Mouse (Mus musculus): ENCODE results near the gene Runx1.

The Runx1 gene

GRCm38 (mm10) chr16:92615234-92615799, 210.6 kb downstream of the Runx1 start:
- no peak for DNase-seq (ENCODE audit: low read depth, low spot score)

DNA sequence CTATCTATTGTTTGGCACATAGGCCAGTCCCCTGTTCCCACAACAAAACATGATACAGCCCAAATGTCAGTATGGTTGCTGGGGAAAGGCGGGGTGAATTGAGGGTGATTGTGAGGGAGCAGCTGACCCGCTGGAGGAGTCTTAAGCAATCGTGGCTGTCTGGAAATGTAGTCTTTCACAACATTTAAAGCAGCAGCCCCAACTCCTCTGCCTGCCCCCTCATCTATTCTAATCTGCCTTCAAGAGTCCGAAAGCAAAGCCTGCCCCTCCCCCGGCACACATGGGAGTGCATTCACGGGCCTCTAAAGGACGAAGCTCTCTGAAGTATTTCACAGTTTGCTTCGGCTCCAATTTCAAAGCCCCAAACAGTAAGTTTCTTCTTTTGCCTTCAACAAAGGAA, 213.4 kb downstream of the Runx1 start:
- no peak for DNase-seq (ENCODE audit: low read depth, low spot score)

DNA sequence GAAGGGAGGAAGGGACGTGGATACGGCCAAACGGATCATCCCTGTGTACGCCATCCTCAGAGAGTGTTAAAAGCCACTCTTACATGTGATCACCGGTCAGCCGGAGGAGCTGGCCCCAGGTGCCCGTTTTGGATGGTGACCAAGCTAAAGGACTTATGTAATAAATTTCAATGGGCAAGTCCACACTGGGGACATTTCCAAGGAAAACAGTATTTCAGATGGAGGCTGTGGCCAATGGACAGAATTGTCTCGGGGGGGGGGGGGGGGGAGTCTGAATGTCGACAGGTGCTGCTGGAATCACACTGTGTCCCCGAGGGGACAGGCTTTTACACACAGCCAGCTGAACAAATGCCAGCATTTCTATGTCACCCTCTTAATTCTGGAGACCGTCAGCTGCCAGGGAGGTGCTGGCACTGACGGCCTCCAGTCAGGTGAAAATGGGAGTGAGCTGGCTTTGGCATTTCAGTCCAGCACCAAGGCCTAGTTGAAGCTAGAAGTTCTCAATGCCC, 214.3 kb downstream of the Runx1 start:
- no peak for DNase-seq (ENCODE audit: low read depth, low spot score)

DNA sequence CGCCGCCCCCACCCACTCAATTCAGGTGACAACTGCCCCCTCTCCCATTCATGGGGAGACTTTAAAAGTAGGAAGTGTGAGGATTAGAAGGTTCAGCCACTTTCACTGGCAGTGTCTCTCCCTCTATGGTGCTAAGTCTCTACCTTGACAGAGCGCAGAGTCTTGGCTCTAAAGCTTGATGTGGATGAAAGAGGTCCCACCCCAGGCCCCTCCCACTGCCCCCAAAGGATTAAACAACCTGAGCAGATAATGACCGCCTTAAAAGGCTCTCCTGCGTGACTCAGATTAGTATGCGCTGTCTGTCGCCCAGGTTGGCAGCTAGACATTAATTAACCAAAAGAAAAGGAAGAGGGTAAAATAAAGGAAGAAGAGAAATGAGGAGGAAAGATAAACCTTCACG, 215.5 kb downstream of the Runx1 start:
- no peak for DNase-seq (ENCODE audit: low read depth, low spot score)

DNA sequence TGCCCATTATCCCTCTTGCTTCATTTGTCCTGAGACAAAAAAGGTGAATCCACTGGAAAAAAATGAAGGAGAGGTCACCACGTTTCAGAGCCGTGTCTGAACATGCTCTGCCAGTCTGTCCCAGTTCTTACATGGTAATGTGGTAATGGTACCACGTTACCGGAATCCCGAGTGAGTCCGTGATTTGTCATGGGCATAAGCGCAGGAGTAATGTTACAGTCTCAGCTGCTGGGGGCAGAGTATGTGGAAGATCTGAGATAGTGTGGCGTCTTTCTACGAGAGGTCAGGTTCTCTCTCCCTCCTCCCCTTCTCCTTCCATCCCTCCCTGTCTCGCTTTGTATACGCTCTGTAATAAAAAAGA, 216.3 kb downstream of the Runx1 start:
- no peak for DNase-seq (ENCODE audit: low read depth, low spot score)

DNA sequence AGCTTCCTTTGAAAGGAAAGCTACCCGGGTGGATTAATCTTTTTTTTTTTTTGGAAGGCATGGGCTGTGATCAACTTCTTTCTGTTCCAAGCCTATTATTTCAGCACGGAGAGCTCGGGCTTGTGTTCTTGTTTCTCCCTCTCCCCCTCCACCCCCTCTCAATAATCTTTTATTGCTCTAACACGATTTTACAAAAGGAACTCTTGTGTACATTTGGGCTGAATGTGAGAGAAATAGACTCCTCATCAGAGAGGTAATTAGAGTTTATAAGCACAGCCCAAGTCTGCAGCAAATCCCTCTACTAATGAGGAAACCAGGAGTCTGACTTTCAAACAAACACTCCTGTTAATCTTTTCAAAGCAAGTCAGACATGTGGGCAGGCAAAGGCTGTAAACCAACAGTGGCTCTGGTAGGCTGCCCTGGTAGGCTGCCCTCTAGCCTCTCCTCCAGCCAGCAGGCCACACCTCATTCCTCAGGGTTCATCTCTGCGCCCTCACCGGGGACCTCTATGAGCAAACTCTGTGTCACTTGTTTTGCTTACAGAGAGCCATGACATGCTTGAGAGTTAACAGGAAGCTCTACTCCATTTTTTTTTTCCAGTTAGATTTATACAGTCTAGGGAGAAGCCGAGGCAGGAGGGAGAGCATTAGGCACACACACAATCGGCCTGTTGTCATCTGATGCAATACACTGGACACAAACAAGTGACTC, 216.8 kb downstream of the Runx1 start:
- peak; percentile 67 for DNase-seq (ENCODE audit: low read depth, low spot score)

DNA sequence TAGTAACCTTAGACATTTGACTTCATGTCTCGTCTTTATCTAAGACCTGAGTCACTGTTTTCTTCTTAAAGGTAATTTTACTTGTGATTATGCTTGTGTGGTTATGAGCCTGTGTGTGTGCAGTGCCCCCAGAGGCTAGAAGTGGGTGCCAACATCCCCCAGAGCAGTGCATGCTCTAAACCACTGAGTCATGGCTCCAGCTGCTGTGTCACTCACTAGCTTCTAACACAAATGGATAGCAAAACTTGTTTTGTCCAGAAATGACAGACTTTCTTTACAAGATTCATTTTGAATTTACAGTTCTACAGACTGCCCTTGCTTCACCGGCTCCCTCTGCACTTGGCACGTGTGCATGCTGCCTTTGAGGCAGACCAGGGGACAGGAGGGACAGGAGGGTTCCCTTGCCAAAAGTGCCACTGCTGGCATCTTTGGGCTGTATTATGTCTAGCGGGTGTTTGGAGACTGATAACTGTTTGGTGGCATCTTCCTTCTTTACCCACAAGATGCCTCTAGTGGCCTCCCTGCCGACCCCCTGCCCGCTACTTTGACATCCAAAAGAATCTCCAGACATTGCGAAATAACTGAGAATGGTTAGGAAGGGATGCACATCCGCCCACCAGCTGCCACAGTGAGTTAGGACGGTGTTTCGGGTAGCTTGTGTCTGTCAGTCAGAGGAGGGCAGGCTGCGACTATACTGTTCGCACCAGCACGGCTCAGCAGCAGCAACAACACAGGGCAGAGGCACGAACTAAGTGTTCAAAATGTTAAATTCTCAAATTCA, 217.6 kb downstream of the Runx1 start:
- no peak for DNase-seq (ENCODE audit: low read depth, low spot score)

- DNase-seq (ENCODE audit: low read depth, low spot score) = no peak
Measured at GRCm38 (mm10) chr16:92606491-92606965, 219.4 kb downstream of the Runx1 start.

GRCm38 (mm10) chr16:92605606-92606490, 220.1 kb downstream of the Runx1 start:
- DNase-seq (ENCODE audit: low read depth, low spot score) = no peak

- no peak for DNase-seq (ENCODE audit: low read depth, low spot score)
Measured at GRCm38 (mm10) chr16:92602504-92602903, 223.4 kb downstream of the Runx1 start.

GRCm38 (mm10) chr16:92601270-92601826, 224.6 kb downstream of the Runx1 start:
- DNase-seq (ENCODE audit: low read depth, low spot score) = no peak

DNA sequence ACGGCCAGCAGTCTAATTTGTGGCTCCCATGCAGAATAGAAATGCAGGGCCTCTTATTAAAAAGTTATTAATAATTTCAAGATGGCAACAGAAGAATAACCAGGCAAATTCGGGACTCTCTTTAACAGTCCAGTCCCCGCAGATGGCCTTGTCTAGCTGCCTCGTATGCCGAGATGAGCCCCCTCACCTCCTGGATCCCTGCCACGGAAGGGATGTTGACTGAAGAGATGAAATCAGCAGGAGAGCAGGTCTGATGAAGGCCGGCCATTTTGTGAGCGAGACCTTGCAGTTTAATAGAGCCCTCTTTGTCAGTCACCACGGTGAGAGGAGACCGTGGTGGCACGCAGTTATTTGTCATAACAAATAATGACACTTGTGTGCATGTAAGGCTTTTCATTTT, 226.5 kb downstream of the Runx1 start:
- no peak for DNase-seq (ENCODE audit: low read depth, low spot score)

GRCm38 (mm10) chr16:92597655-92598054, 228.3 kb downstream of the Runx1 start:
- DNase-seq (ENCODE audit: low read depth, low spot score) = no peak

DNA sequence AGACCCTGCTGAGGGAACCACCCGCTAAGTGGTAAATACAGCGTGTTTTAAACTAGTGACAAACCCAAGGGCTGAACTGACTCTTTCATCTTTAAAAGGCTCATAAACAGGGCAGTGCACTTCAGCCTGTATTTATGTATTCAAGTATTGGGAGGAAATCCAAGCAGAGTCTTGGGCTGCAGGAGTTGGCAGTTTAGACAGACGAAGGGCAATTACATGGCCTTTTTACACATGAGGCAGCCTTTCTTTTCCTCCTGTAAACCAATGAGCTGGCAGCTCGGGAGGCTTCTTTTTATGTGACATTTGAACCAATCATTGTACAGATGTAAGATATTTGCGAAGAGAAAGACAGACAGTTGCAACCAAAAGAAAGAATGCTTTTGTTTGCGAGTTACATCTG, 233.7 kb downstream of the Runx1 start:
- DNase-seq (ENCODE audit: low read depth, low spot score) = no peak

GRCm38 (mm10) chr16:92591783-92592182, 234.2 kb downstream of the Runx1 start:
- no peak for DNase-seq (ENCODE audit: low read depth, low spot score)

GRCm38 (mm10) chr16:92587836-92588235, 238.1 kb downstream of the Runx1 start:
- DNase-seq (ENCODE audit: low read depth, low spot score) = no peak

- DNase-seq (ENCODE audit: low read depth, low spot score) = no peak
Measured at GRCm38 (mm10) chr16:92581767-92582166, 244.2 kb downstream of the Runx1 start.

DNA sequence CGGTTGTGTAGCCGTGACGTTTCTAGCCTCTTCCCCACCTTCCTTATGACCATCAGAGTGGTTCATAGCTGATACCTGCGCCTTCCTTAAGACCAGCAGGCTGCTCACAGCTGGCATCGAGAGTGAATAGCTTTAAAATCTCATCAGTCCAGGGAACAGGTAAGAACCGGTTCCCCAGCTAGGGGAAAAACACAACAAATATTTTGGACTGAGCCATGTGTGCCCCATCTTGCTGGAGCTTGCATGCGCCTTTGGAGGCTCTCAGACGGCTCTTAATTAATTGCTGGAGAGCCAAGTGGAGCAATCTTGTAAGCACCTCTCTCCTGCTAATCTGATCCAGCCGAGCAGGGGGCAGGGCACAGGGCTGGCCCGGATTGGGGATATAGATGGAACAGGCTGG, 245.0 kb downstream of the Runx1 start:
- no peak for DNase-seq (ENCODE audit: low read depth, low spot score)

DNA sequence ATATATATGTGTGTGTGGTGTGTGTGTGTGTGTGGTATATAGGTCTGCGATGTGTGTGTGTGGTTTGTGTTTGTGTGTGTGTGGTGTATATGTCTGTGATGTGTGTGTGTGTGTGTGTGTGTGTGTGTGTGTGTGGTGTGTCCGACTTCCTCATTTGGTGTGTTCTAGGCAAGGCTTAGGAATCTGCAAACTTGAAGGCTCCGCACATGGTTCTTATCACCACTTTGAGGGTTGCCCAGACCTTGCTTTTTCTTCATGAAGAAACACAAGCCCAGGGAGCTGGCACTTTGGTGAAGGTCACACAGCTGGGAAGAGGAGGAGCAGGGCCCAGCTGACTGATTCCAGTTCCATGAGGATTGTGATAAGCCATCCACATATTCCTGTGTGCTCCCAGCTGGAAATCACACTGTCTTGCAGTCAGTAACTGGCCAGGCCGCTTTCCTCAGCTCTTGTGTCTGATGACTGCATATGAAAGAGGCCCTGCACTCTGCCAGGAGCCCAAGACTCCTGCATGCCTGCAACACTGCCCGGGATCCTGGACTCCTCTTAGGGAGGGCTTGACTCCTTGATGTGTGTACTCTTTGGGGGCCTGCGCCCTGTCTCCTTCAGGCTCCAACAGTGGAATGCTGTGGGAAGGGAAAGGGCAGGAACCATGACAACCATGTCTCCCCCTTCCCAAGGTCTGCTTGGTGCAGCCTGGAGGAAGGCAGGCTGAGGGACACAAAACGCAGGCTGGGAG, 246.9 kb downstream of the Runx1 start:
- DNase-seq (ENCODE audit: low read depth, low spot score) = no peak

DNA sequence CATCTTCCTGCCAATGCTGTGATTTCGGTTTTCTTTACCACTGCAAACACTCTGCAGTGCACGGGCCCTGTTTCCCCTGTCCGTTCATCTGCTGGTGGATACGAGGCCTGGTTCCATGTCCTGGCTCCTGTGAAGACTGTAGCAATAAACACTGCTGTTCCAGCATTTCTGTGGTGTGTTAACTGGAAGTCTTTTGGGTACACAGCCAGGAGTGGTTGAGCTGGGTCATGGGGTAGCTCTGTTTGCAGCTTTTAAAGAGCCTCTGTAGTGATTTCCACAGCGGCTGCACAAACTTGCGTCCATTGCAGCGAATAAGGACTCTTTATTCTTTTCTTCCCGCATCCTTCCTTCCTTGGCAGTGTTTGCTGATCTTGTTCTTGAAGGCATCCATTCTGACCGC, 248.6 kb downstream of the Runx1 start:
- no peak for DNase-seq (ENCODE audit: low read depth, low spot score)

GRCm38 (mm10) chr16:92575792-92576191, 250.2 kb downstream of the Runx1 start:
- DNase-seq (ENCODE audit: low read depth, low spot score) = no peak
